ENCODE assay signal across 8 mouse cellular contexts in the genomic region with DNA sequence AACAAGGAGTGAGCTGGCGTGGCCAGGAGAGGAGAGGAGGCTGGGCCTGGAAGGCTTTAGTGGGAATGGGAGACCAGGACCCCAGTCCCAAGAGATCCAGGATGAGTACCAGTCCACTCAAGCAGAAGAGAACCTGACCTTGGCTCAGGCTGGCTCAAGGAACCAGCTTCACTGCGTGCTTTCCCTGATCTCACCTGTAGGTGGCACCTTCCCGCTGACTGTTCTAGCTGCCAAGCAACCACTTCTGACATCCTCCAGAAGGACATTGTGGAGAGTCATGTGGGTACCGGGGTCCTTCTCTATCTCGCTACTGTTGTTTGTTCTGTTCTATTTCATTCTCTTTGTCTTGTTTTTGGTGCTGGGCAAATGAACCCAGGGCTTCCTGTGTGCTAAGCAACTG.
DNase-seq lines count a peak whose midpoint lies in the region; ATAC-seq and TF ChIP-seq lines count a peak whose summit lies in the region.

No protein-coding gene starts in this region.

- 23% methylated on average over 5 of the region's 5 CpGs for WGBS in bone marrow, adult 2 months
- 33% methylated on average over 5 of the region's 5 CpGs for WGBS in forebrain, embryonic 13.5 days

- H3K4me3 ChIP-seq in bone marrow, adult 2 months (replicated peaks; ENCODE audit: control insufficient read depth, low read depth, low read length), result no peak overlapping the region
- H3K4me3 ChIP-seq in forebrain, embryonic 13.5 days, result no peak overlapping the region

- peak; percentile 46; the same call in 1 of the 2 replicates for TF ChIP-seq CTCF in bone marrow, adult 2 months (IDR thresholded peaks at IDR 0.05; ENCODE audit: control insufficient read depth, insufficient read depth, low read length)

- no peaks in the 10 kb centered on the region for H3K36me3 ChIP-seq in forebrain, embryonic 13.5 days (ENCODE audit: poor library complexity, severe bottlenecking)

- peak; percentile 41 for DNase-seq in heart, adult 8-10 months (ENCODE audit: low spot score)
- no peak for DNase-seq in heart, postnatal 25 days (ENCODE audit: low spot score)
- peak; percentile 1 to 4 for DNase-seq in B cell, adult 2 months
- peak; percentile 56 for DNase-seq in kidney, postnatal 14 days
- peak; percentile 17 for DNase-seq in lung, postnatal 25 days (ENCODE audit: low spot score)
- peak; percentile 13 for DNase-seq in telencephalon, adult 2 months (ENCODE audit: low read depth, low spot score)

- no peaks in the 10 kb centered on the region for H3K4me1 ChIP-seq in bone marrow, adult 2 months (ENCODE audit: control insufficient read depth, insufficient read depth, low read length)
- peaks cover 9% of the 10 kb centered on the region; the same call in 1 of the 2 replicates for H3K4me1 ChIP-seq in forebrain, embryonic 13.5 days

- ATAC-seq in forebrain, embryonic 13.5 days, result peak; percentile 64

- no peaks in the 10 kb centered on the region for H3K27me3 ChIP-seq in forebrain, embryonic 13.5 days

- intact Hi-C loops in heart, postnatal 25 days (cut with DNase I), result loop anchor here (10.0 kb wide), 1 partner anchor 323 kb away; the partner anchor contains the start of gene Osr1

- H3K27ac ChIP-seq in bone marrow, adult 2 months (ENCODE audit: control insufficient read depth, insufficient read depth, low read depth, low read length, poor library complexity), result no peak overlapping the region
- H3K27ac ChIP-seq in forebrain, embryonic 13.5 days, result no peak overlapping the region

- H3K9ac ChIP-seq in forebrain, embryonic 13.5 days, result no peak overlapping the region

- H3K4me2 ChIP-seq in forebrain, embryonic 13.5 days, result no peak overlapping the region

- no peak for TF ChIP-seq POLR2A in bone marrow, adult 2 months (IDR thresholded peaks at IDR 0.05; ENCODE audit: borderline replicate concordance, control insufficient read depth, low read depth, low read length)

- H3K9me3 ChIP-seq in forebrain, embryonic 13.5 days (replicated peaks), result no peaks in the 10 kb centered on the region
